Mouse (Mus musculus) kidney, embryonic 16.5 days (tissue): ENCODE results near the gene Slc39a3. TPM values are rescaled to one million over a fixed set of nuclear protein-coding genes. Genes with fewer than 3 reads are reported as not detected.

Experiments
- ATAC-seq: fragments of 200-750 bp; cut with Nextera tagmentation; 2 replicates; pipeline ENCODE4 v1.8.0; 2017; ENCODE audit warnings: moderate TSS enrichment; ENCODE audit not compliant: low FRiP score, low TSS enrichment
- H3K27ac ChIP-seq: fragments of 300-500 bp; sonication (generic); 2 replicates; pipeline ENCODE4 v1.5.1; 2014; ENCODE audit warnings: low read length
- H3K27me3 ChIP-seq: fragments of 300-500 bp; sonication (generic); 2 replicates; pipeline ENCODE4 v1.6.1; 2014; ENCODE audit warnings: low read length, control low read depth, mixed read lengths; ENCODE audit not compliant: insufficient read depth
- H3K36me3 ChIP-seq: fragments of 300-500 bp; sonication (generic); 2 replicates; pipeline ENCODE4 v1.6.1; 2014; ENCODE audit warnings: low read length, control low read depth, mixed read lengths; ENCODE audit not compliant: insufficient read depth
- H3K4me1 ChIP-seq: fragments of 300-500 bp; sonication (generic); 2 replicates; pipeline ENCODE4 v1.6.1; 2014; ENCODE audit warnings: low read length, control low read depth, mixed read lengths; ENCODE audit not compliant: insufficient read depth
- H3K4me2 ChIP-seq: fragments of 300-500 bp; sonication (generic); replicated peaks from 2 replicates; pipeline ENCODE4 v1.6.1; 2014; ENCODE audit warnings: low read depth, low read length
- H3K4me3 ChIP-seq: fragments of 300-500 bp; sonication (generic); 2 replicates; pipeline ENCODE4 v1.5.1; 2014; ENCODE audit warnings: mild to moderate bottlenecking, low read length
- H3K9ac ChIP-seq: fragments of 300-500 bp; sonication (generic); replicated peaks from 2 replicates; pipeline ENCODE4 v1.6.1; 2014; ENCODE audit warnings: low read length
- H3K9me3 ChIP-seq: fragments of 300-500 bp; sonication (generic); 2 replicates; pipeline ENCODE4 v1.6.1; 2016; ENCODE audit warnings: low read length, control low read depth
- WGBS: fragments of 180-500 bp; shearing (Covaris S2); extraction: QIAGEN DNeasy Blood & Tissue Kit; methylation state at CpG from one replicate; pipeline ENCODE4 v1.1.7; 2014; 5-methylcytosine and 5-hydroxymethylcytosine counted together
- polyA plus RNA-seq: library from polyadenylated mRNA; unstranded; fragments of >200 nt; fragmentation: Nextera tagmentation; extraction: Ambion mirVana; gene quantifications from 2 replicates; pipeline ENCODE4 v1.2.1, GENCODE M21; 2015

The Slc39a3 gene
- polyA plus RNA-seq, 1 experiment from 2014 or later: 19.9 TPM

DNA sequence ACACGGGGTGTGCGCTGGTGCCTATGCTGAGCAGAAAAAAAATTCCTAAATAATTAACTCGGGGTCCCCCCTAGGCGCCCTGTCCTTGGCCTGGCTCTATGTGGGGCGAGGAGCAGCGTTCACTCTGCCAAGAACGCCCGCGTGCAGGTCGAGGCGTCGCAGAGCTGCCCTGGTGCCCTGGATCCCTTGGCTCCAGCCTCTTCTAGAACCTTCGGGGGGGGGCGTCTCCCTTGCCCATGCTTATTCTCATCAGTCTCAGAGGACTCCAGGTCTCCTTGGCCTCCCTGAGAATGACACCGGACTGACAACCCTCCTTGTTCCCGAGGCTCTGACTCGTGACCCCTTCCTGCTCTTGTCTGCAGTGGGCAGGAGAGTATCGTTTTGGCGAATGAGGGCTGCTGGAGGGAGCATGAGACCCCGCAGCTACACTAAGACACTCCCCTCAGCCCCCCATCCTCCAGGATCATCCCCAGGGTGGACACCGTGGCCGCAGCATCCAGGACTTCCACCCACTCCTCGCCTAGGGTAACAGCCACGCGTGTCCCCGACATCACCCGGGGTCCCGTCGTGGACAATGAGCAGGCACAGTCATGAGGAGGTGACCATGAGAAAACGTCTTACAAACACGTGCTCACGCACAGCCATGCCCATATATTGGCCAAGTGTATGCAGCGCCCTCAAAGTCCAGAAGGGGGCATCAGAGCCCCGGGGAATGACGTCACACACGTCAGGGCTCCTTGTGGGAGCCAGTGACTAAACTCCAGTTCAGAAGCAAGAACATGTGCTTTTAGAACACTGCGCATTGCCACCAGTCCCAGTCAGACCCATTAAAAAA lies 37.6 kb downstream of the Slc39a3 start:
- H3K4me2 ChIP-seq: 0 out of 2 replicates have a peak overlapping the region, but pooled peaks have one; percentile 16
- WGBS: 29% methylated on average over 37 of the region's 37 CpGs

DNA sequence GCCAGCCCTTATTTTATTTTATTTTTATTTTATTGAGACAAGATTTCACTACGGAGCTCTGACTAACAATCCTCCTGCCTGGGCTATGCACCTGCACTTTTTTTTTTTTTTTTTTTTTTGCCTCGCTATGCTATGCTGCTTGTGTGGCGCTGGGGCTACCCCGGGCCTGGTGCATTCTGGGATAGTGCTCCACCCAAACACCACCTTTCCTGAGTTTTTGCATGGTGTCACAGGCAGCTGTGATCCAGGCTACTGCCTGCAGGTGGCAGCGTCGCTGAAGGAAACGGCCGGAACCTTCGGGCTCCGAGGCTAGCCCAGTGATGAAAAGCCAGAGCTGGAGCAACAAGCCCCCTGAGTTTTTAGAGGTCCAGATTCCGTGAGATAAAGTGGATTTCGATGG lies 38.4 kb downstream of the Slc39a3 start:
- H3K9me3 ChIP-seq: no peaks in the 10 kb centered on the region
- no peak overlapping the region for H3K4me2 ChIP-seq
- H3K36me3 ChIP-seq: no peaks in the 10 kb centered on the region
- H3K27me3 ChIP-seq: peaks cover 3% of the 10 kb centered on the region; the same call in 1 of the 2 replicates
- H3K4me1 ChIP-seq: peaks cover 15% of the 10 kb centered on the region
- H3K4me3 ChIP-seq: no peak overlapping the region
- WGBS: 11% methylated on average over 12 of the region's 12 CpGs
- ATAC-seq: no peak
- H3K9ac ChIP-seq: no peak overlapping the region
- H3K27ac ChIP-seq: no peak overlapping the region

More for the DNA sequence above, 37.6 kb downstream of the Slc39a3 start:
- Histone ChIP-seq H3K9me3 (no peaks in the 10 kb centered on the region), H3K36me3 (no peaks in the 10 kb centered on the region), H3K27ac (no peak overlapping the region), H3K4me1 (peaks cover 15% of the 10 kb centered on the region), H3K27me3 (no peaks in the 10 kb centered on the region; the same call in 1 of the 2 replicates), H3K4me3 (no peak overlapping the region), H3K9ac (no peak overlapping the region)
- peak; percentile 75 for ATAC-seq

DNA sequence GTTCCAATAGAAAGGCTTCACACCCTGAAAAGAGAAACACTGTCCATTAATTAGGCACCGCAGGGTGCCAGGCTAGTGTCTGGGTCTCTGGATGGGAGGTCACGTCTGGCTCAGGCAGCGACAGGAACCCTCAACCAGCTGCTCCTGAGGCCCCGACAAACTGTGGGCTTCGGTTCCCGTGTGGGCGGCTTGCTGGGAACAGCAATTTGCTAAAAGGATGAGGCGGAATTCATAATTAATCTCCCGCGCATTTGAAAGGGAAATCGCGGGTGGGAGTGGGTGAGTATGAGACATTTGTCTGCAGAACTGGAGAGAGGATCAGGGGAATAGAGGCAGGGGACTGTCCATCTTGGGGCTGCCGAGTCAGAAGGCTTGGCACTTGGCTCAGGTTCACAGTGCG lies 39.2 kb downstream of the Slc39a3 start:
- Histone ChIP-seq H3K4me3 (no peak overlapping the region), H3K36me3 (no peaks in the 10 kb centered on the region), H3K9me3 (no peaks in the 10 kb centered on the region), H3K4me2 (no peak overlapping the region), H3K9ac (no peak overlapping the region), H3K4me1 (peaks cover 15% of the 10 kb centered on the region), H3K27ac (no peak overlapping the region), H3K27me3 (peaks cover 3% of the 10 kb centered on the region; the same call in 1 of the 2 replicates)
- 48% methylated on average over 14 of the region's 14 CpGs for WGBS
- ATAC-seq: no peak

DNA sequence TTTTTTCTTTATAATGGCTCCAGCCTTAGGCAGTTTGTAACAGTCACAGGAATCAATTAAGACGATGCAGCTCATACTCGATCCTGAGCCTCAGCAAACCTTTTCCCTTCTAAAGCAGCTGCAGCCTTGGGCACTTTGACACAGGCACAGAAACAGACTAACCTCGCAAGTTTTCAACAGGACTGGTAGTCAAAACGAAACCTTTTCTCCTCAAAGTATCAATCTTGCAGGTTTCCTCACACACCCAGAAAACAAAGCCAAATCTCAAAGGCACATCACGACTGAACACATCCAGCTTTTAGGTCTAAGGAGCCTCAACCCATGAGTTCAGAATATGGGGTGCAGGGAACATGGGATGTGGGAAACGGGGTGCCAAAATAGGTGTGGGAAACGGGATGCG lies 39.9 kb downstream of the Slc39a3 start:
- no peak overlapping the region for H3K9ac ChIP-seq
- peaks cover 15% of the 10 kb centered on the region for H3K4me1 ChIP-seq
- no peaks in the 10 kb centered on the region for H3K36me3 ChIP-seq
- H3K4me2 ChIP-seq: no peak overlapping the region
- no peak overlapping the region for H3K4me3 ChIP-seq
- H3K27ac ChIP-seq: no peak overlapping the region
- H3K27me3 ChIP-seq: peaks cover 3% of the 10 kb centered on the region; the same call in 1 of the 2 replicates
- WGBS: 82% methylated on average over 8 of the region's 8 CpGs
- no peaks in the 10 kb centered on the region for H3K9me3 ChIP-seq
- ATAC-seq: no peak

DNA sequence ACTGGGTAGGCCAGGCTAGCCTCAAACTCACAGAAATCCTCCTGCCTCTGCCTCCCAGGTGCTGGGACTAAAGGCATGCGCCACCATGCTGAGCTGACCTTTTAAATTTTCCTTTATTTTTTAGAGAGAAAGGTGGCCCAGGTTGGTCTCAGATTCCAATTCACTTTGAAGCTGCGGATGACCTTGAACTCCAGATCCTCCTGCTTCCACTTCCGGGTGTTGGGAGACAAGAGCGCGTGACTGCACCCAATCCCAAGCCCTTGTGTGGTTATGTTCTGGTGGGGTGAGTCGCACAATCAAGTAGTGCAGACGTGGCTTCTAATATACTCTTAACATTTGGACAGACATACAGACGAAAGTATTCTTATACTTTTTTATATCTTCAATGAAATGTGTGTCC lies 40.7 kb downstream of the Slc39a3 start:
- H3K9ac ChIP-seq: no peak overlapping the region
- H3K27me3 ChIP-seq: peaks cover 3% of the 10 kb centered on the region; the same call in 1 of the 2 replicates
- no peaks in the 10 kb centered on the region for H3K36me3 ChIP-seq
- no peak for ATAC-seq
- no peak overlapping the region for H3K27ac ChIP-seq
- H3K4me3 ChIP-seq: no peak overlapping the region
- H3K9me3 ChIP-seq: no peaks in the 10 kb centered on the region
- H3K4me2 ChIP-seq: no peak overlapping the region
- H3K4me1 ChIP-seq: peaks cover 15% of the 10 kb centered on the region
- 92% methylated on average over 8 of the region's 8 CpGs for WGBS

DNA sequence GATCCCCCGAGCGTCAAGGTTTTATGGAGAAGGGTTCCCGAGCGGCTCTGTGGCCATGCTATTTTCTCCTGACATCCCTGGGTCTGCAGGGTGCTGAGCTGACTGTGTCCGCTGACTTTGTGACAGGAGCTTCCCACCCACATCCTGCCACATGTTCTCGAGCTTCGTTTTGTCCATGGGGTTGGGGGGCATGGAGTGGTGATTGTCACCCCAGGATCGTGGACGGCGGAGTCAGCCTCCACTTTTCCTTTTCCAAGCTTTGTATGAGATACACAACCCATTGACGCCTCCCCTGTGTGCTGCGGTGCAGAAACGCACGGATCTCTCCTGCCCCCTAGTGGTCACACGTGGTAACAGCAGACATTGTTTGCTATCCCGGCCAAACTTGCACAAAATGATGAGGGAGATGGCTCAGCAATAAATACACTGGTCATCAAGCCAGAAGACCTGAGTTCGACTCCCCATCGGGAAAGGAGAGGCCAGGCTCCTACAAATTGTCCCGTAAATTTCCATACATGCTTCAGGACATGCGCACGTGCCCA lies 42.1 kb downstream of the Slc39a3 start:
- peak overlapping the region; percentile 40 for H3K4me2 ChIP-seq
- 10% methylated on average over 21 of the region's 21 CpGs for WGBS

DNA sequence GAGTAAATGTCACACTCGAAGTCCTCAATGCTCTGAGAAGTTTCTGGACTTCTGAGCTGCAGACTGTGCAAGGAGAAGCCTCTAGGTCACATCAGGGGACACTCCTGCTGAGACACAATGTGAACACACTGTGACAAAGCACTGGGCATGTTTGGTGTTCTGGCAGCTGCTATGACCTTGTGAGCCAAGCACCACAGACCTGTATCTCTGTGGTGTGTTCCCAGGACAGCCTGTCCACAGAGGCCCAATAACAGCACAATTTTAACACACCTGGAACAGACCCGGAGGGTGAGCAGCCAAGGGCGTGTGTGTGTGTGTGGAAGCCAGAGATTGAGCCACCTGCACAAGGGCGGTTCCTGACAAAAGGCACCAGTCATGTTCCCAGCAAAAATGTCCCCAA lies 42.6 kb downstream of the Slc39a3 start:
- Histone ChIP-seq H3K27ac (no peak overlapping the region), H3K4me3 (no peak overlapping the region), H3K27me3 (peaks cover 3% of the 10 kb centered on the region; the same call in 1 of the 2 replicates), H3K9me3 (no peaks in the 10 kb centered on the region), H3K36me3 (no peaks in the 10 kb centered on the region), H3K4me1 (peaks cover 8% of the 10 kb centered on the region; the same call in 1 of the 2 replicates), H3K4me2 (no peak overlapping the region), H3K9ac (no peak overlapping the region)
- 63% methylated on average over 4 of the region's 4 CpGs for WGBS
- no peak for ATAC-seq

More for the DNA sequence above, 42.1 kb downstream of the Slc39a3 start:
- Histone ChIP-seq H3K9me3 (no peaks in the 10 kb centered on the region), H3K4me3 (0 out of 2 replicates have a peak overlapping the region, but pooled peaks have one; percentile 7), H3K9ac (no peak overlapping the region), H3K27me3 (peaks cover 3% of the 10 kb centered on the region; the same call in 1 of the 2 replicates), H3K27ac (no peak overlapping the region), H3K4me1 (peaks cover 10% of the 10 kb centered on the region; the same call in 1 of the 2 replicates), H3K36me3 (no peaks in the 10 kb centered on the region)
- ATAC-seq: no peak

DNA sequence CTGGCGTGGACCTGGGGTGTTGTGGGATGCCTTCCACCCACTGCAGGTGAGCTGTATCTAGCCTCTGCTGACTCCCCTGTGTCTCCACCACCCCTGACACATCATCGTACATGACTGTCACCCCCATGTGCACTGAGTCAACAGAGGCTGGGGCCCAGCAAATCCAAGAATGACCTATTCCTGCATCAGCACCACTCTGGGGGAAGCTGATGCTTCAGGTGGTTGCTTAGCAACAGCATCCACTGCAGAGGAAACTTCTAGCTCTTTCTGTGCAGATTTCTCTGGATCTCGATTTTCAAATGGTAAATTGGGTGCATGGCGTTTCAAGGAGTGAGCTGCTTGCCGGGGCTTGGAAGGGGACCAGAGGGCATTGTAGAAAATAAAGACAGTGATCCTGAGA lies 44.0 kb downstream of the Slc39a3 start:
- no peaks in the 10 kb centered on the region for H3K9me3 ChIP-seq
- H3K9ac ChIP-seq: no peak overlapping the region
- 62% methylated on average over 5 of the region's 5 CpGs for WGBS
- no peak for ATAC-seq
- H3K4me3 ChIP-seq: no peak overlapping the region
- H3K27me3 ChIP-seq: peaks cover 3% of the 10 kb centered on the region; the same call in 1 of the 2 replicates
- H3K27ac ChIP-seq: no peak overlapping the region
- no peaks in the 10 kb centered on the region for H3K36me3 ChIP-seq
- H3K4me2 ChIP-seq: no peak overlapping the region
- H3K4me1 ChIP-seq: 0 out of 2 replicates have a peak, but pooled peaks cover 5% of the 10 kb centered on the region

DNA sequence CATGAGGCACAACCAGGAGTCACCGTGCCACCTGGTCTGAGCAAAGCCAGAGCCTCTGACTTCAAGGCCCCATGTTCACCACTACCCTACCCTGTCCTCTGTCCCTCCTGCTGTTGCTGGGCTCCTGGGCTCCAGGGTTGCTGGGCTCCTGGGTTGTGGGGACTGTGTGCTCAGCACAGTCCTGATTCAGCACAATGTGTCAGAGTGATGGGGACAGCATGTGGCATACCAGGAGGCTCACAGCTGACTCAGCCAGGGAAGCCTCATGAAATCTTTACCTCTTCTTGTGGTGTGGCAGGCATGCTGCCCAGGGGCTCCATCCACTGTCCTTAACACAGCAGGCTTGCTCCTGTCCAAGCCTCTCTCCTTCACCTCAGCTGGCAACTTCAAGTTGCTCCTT lies 45.3 kb downstream of the Slc39a3 start:
- H3K4me2 ChIP-seq: no peak overlapping the region
- WGBS: 88% methylated on average over 1 of the region's 1 CpGs
- H3K36me3 ChIP-seq: no peaks in the 10 kb centered on the region
- no peak for ATAC-seq
- no peaks in the 10 kb centered on the region for H3K9me3 ChIP-seq
- no peak overlapping the region for H3K27ac ChIP-seq
- no peak overlapping the region for H3K4me3 ChIP-seq
- H3K27me3 ChIP-seq: peaks cover 4% of the 10 kb centered on the region
- no peak overlapping the region; the same call in 1 of the 2 replicates for H3K9ac ChIP-seq
- peaks cover 9% of the 10 kb centered on the region; the same call in 1 of the 2 replicates for H3K4me1 ChIP-seq

DNA sequence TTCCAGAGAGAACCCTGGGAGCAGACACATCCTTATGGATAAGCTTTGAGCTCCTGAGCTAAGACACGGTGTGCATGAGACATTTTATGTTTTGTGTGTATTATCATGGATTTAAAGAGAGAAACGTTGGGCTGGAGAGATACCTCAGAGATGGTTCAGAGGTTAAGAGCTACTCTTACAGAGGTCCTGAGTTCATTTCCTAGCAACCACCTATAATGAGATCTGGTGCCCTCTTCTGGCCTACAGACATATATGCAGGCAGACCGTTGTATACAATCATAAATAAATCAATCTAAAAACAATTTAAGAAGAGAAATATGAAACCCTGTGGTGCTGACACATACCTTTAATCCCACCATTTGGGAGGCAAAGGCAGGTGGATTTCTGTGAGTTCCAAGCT lies 46.2 kb downstream of the Slc39a3 start:
- WGBS: 15% methylated on average over 3 of the region's 3 CpGs
- H3K9ac ChIP-seq: no peak overlapping the region

More for the DNA sequence above, 46.2 kb downstream of the Slc39a3 start:
- peaks cover 9% of the 10 kb centered on the region; the same call in 1 of the 2 replicates for H3K4me1 ChIP-seq
- no peak overlapping the region for H3K4me3 ChIP-seq
- ATAC-seq: no peak
- H3K27me3 ChIP-seq: peaks cover 11% of the 10 kb centered on the region
- H3K9me3 ChIP-seq: no peaks in the 10 kb centered on the region
- H3K36me3 ChIP-seq: no peaks in the 10 kb centered on the region
- H3K27ac ChIP-seq: no peak overlapping the region
- H3K4me2 ChIP-seq: no peak overlapping the region
